Mouse (Mus musculus) heart, adult 2 months (tissue): Measurements from ENCODE around the gene Moap1.

Experiments used
- CTCF ChIP-seq: fragments of 200-600 bp; IDR thresholded peaks from 2 replicates; pipeline ENCODE4 v1.8.1; 2022; ENCODE audit warnings: antibody characterized with exemption, mild to moderate bottlenecking, moderate library complexity
- EP300 ChIP-seq: fragments of 200-500 bp; IDR thresholded peaks from 2 replicates; pipeline ENCODE4 v1.6.1; 2011; ENCODE audit warnings: low read depth, low read length, control low read depth; ENCODE audit not compliant: insufficient read depth
- POLR2A ChIP-seq: fragments of 200-500 bp; IDR thresholded peaks from 2 replicates; pipeline ENCODE4 v1.6.1; 2011; ENCODE audit warnings: mild to moderate bottlenecking, low read depth, low read length, control low read depth; ENCODE audit not compliant: insufficient read depth

GRCm38 (mm10) chr12:102744839-102745238 is 1.4 kb upstream of the Moap1 start:
- TF ChIP-seq CTCF (no peak), POLR2A (no peak), EP300 (no peak)
